Mouse (Mus musculus): ENCODE measurements at regions not wholly inside any gene's neighbourhood (a gene's known extent, or its start where the extent isn't known, plus 50 kb on each side); places are given as distances from the start of the nearest gene placed in this dataset.

- no peaks in the 10 kb centered on the region for H3K79me2 ChIP-seq (replicated peaks; ENCODE audit: control insufficient read depth, insufficient read depth, low read length)
- TF ChIP-seq CTCF (IDR thresholded peaks at IDR 0.05) (no peak), EP300 (IDR thresholded peaks at IDR 0.05; ENCODE audit: insufficient read depth, low read depth, low read length) (no peak), POLR2A (IDR thresholded peaks at IDR 0.05; ENCODE audit: insufficient read depth, low read depth, low read length) (no peak)
- no peaks in the 10 kb centered on the region for H3K27me3 ChIP-seq (ENCODE audit: control insufficient read depth, insufficient read depth, low read length)
- no peak overlapping the region for H3K9ac ChIP-seq (ENCODE audit: low read depth, low read length)
- intact Hi-C loops (cut with DNase I) = no loop called here
- no peak overlapping the region for H3K4me3 ChIP-seq
- H3K27ac ChIP-seq = no peak overlapping the region
- no peaks in the 10 kb centered on the region for H3K36me3 ChIP-seq (ENCODE audit: control insufficient read depth, insufficient read depth, low read length)
- 14% methylated on average over 3 of the region's 3 CpGs for WGBS
- no peak for DNase-seq
- no peaks in the 10 kb centered on the region; the same call in 1 of the 2 replicates for H3K4me1 ChIP-seq (ENCODE audit: control insufficient read depth, insufficient read depth, low read length)
Measured at GRCm38 (mm10) chr12:99067962-99068361, 147.6 kb downstream of the Ttc8 start.

GRCm38 (mm10) chr12:99073766-99074165 is 153.4 kb downstream of the Ttc8 start:
- H3K9ac ChIP-seq (ENCODE audit: low read depth, low read length) = no peak overlapping the region
- intact Hi-C loops (cut with DNase I) = no loop called here
- H3K27me3 ChIP-seq (ENCODE audit: control insufficient read depth, insufficient read depth, low read length) = no peaks in the 10 kb centered on the region
- 80% methylated on average over 5 of the region's 5 CpGs for WGBS
- no peak for DNase-seq
- no peaks in the 10 kb centered on the region for H3K4me1 ChIP-seq (ENCODE audit: control insufficient read depth, insufficient read depth, low read length)
- H3K27ac ChIP-seq = no peak overlapping the region
- H3K79me2 ChIP-seq (replicated peaks; ENCODE audit: control insufficient read depth, insufficient read depth, low read length) = no peaks in the 10 kb centered on the region
- no peaks in the 10 kb centered on the region for H3K36me3 ChIP-seq (ENCODE audit: control insufficient read depth, insufficient read depth, low read length)
- TF ChIP-seq POLR2A (IDR thresholded peaks at IDR 0.05; ENCODE audit: insufficient read depth, low read depth, low read length) = no peak
- TF ChIP-seq EP300 (IDR thresholded peaks at IDR 0.05; ENCODE audit: insufficient read depth, low read depth, low read length) = no peak
- TF ChIP-seq CTCF (IDR thresholded peaks at IDR 0.05) = no peak
- no peak overlapping the region for H3K4me3 ChIP-seq

GRCm38 (mm10) chr12:99077366-99077765 is 157.0 kb downstream of the Ttc8 start:
- no peak for TF ChIP-seq CTCF (IDR thresholded peaks at IDR 0.05)
- no peak for TF ChIP-seq POLR2A (IDR thresholded peaks at IDR 0.05; ENCODE audit: insufficient read depth, low read depth, low read length)

GRCm38 (mm10) chr12:99079873-99080272 is 159.5 kb downstream of the Ttc8 start:
- Histone ChIP-seq H3K79me2 (replicated peaks; ENCODE audit: control insufficient read depth, insufficient read depth, low read length) (no peaks in the 10 kb centered on the region), H3K27ac (no peak overlapping the region), H3K4me1 (ENCODE audit: control insufficient read depth, insufficient read depth, low read length) (no peaks in the 10 kb centered on the region), H3K4me3 (no peak overlapping the region), H3K36me3 (ENCODE audit: control insufficient read depth, insufficient read depth, low read length) (no peaks in the 10 kb centered on the region), H3K9ac (ENCODE audit: low read depth, low read length) (no peak overlapping the region), H3K27me3 (ENCODE audit: control insufficient read depth, insufficient read depth, low read length) (no peaks in the 10 kb centered on the region)
- 78% methylated on average over 1 of the region's 1 CpGs for WGBS
- TF ChIP-seq POLR2A (IDR thresholded peaks at IDR 0.05; ENCODE audit: insufficient read depth, low read depth, low read length) (no peak), EP300 (IDR thresholded peaks at IDR 0.05; ENCODE audit: insufficient read depth, low read depth, low read length) (no peak), CTCF (IDR thresholded peaks at IDR 0.05) (no peak)
- intact Hi-C loops (cut with DNase I) = loop anchor here (5.0 kb wide), 1 partner anchor 662 kb away; no protein-coding TSS in a partner anchor
- DNase-seq = no peak

More at GRCm38 (mm10) chr12:99077366-99077765, 157.0 kb downstream of the Ttc8 start:
- Histone ChIP-seq H3K27me3 (ENCODE audit: control insufficient read depth, insufficient read depth, low read length) (no peaks in the 10 kb centered on the region), H3K27ac (no peak overlapping the region), H3K36me3 (ENCODE audit: control insufficient read depth, insufficient read depth, low read length) (no peaks in the 10 kb centered on the region), H3K4me3 (no peak overlapping the region), H3K79me2 (replicated peaks; ENCODE audit: control insufficient read depth, insufficient read depth, low read length) (no peaks in the 10 kb centered on the region), H3K4me1 (ENCODE audit: control insufficient read depth, insufficient read depth, low read length) (no peaks in the 10 kb centered on the region), H3K9ac (ENCODE audit: low read depth, low read length) (no peak overlapping the region)
- intact Hi-C loops (cut with DNase I) = no loop called here
- no peak for DNase-seq
- 37% methylated on average over 3 of the region's 3 CpGs for WGBS

- no peak overlapping the region for H3K27ac ChIP-seq
- H3K9ac ChIP-seq (ENCODE audit: low read depth, low read length) = no peak overlapping the region
- H3K4me3 ChIP-seq = no peak overlapping the region
- TF ChIP-seq POLR2A (IDR thresholded peaks at IDR 0.05; ENCODE audit: insufficient read depth, low read depth, low read length) (no peak), CTCF (IDR thresholded peaks at IDR 0.05) (no peak), EP300 (IDR thresholded peaks at IDR 0.05; ENCODE audit: insufficient read depth, low read depth, low read length) (no peak)
- 50% methylated on average over 11 of the region's 11 CpGs for WGBS
- no peaks in the 10 kb centered on the region for H3K79me2 ChIP-seq (replicated peaks; ENCODE audit: control insufficient read depth, insufficient read depth, low read length)
- no peaks in the 10 kb centered on the region for H3K4me1 ChIP-seq (ENCODE audit: control insufficient read depth, insufficient read depth, low read length)
- intact Hi-C loops (cut with DNase I) = loop anchor here (2.0 to 5.0 kb wide), 4 partner anchors 659 to 1023 kb away; partner anchors contain the start of gene Kcnk13
- H3K36me3 ChIP-seq (ENCODE audit: control insufficient read depth, insufficient read depth, low read length) = no peaks in the 10 kb centered on the region
- H3K27me3 ChIP-seq (ENCODE audit: control insufficient read depth, insufficient read depth, low read length) = no peaks in the 10 kb centered on the region
- no peak for DNase-seq
Measured at GRCm38 (mm10) chr12:99083616-99084015, 163.2 kb downstream of the Ttc8 start.

GRCm38 (mm10) chr12:99084144-99084543 is 163.8 kb downstream of the Ttc8 start:
- WGBS = 4% methylated on average over 18 of the region's 18 CpGs
- TF ChIP-seq EP300 (IDR thresholded peaks at IDR 0.05; ENCODE audit: insufficient read depth, low read depth, low read length) (peak; percentile 87; the same call in 1 of the 2 replicates), POLR2A (IDR thresholded peaks at IDR 0.05; ENCODE audit: insufficient read depth, low read depth, low read length) (no peak), CTCF (IDR thresholded peaks at IDR 0.05) (peak; percentile 98)
- no peaks in the 10 kb centered on the region for H3K36me3 ChIP-seq (ENCODE audit: control insufficient read depth, insufficient read depth, low read length)
- no peaks in the 10 kb centered on the region for H3K4me1 ChIP-seq (ENCODE audit: control insufficient read depth, insufficient read depth, low read length)
- no peak overlapping the region for H3K27ac ChIP-seq
- H3K79me2 ChIP-seq (replicated peaks; ENCODE audit: control insufficient read depth, insufficient read depth, low read length) = no peaks in the 10 kb centered on the region
- DNase-seq = peak; percentile 83
- no peak overlapping the region for H3K4me3 ChIP-seq
- no peak overlapping the region for H3K9ac ChIP-seq (ENCODE audit: low read depth, low read length)
- intact Hi-C loops (cut with DNase I) = loop anchor here (2.0 to 5.0 kb wide), 4 partner anchors 658 to 1023 kb away; partner anchors contain the start of gene Kcnk13
- H3K27me3 ChIP-seq (ENCODE audit: control insufficient read depth, insufficient read depth, low read length) = no peaks in the 10 kb centered on the region

Measured in heart, adult 2 months (tissue).